Mouse (Mus musculus) left cerebral cortex, adult 11 months (tissue): Measurements from ENCODE around the gene Dap.

Experiments
- DNase-seq: peaks from one replicate; pipeline ENCODE4 v3.0.0; 2022; ENCODE audit warnings: low spot score

Dap gene

GRCm38 (mm10) chr15:31264827-31265226, 40.7 kb downstream of the Dap start:
- peak; percentile 76 for DNase-seq

- no peak for DNase-seq
These were observed 41.3 kb downstream of the Dap start for GRCm38 (mm10) chr15:31265404-31265803.

- no peak for DNase-seq
These were observed 41.7 kb downstream of the Dap start for GRCm38 (mm10) chr15:31265845-31266244.

- no peak for DNase-seq
These were observed 44.0 kb downstream of the Dap start for GRCm38 (mm10) chr15:31268148-31268547.

GRCm38 (mm10) chr15:31269558-31269957, 45.4 kb downstream of the Dap start:
- DNase-seq = no peak

- no peak for DNase-seq
These were observed 48.6 kb downstream of the Dap start for GRCm38 (mm10) chr15:31272695-31273094.

GRCm38 (mm10) chr15:31273509-31273908, 49.4 kb downstream of the Dap start:
- DNase-seq = no peak

- no peak for DNase-seq
These were observed 54.0 kb downstream of the Dap start for GRCm38 (mm10) chr15:31278090-31278489.

GRCm38 (mm10) chr15:31279120-31279519, 55.0 kb downstream of the Dap start:
- DNase-seq = no peak

- DNase-seq = no peak
These were observed 55.5 kb downstream of the Dap start for GRCm38 (mm10) chr15:31279577-31280004.

- no peak for DNase-seq
These were observed 55.9 kb downstream of the Dap start for GRCm38 (mm10) chr15:31280059-31280458.

GRCm38 (mm10) chr15:31280683-31281082, 56.6 kb downstream of the Dap start:
- no peak for DNase-seq

- no peak for DNase-seq
These were observed 57.7 kb downstream of the Dap start for GRCm38 (mm10) chr15:31281830-31282229.

GRCm38 (mm10) chr15:31282353-31282752, 58.2 kb downstream of the Dap start:
- DNase-seq = no peak

- DNase-seq = no peak
These were observed 60.0 kb downstream of the Dap start for GRCm38 (mm10) chr15:31284142-31284541.

- no peak for DNase-seq
These were observed 61.0 kb downstream of the Dap start for GRCm38 (mm10) chr15:31284922-31285631.

- DNase-seq = no peak
These were observed 61.6 kb downstream of the Dap start for GRCm38 (mm10) chr15:31285695-31286094.

GRCm38 (mm10) chr15:31292627-31293026, 68.5 kb downstream of the Dap start:
- no peak for DNase-seq

GRCm38 (mm10) chr15:31294311-31294710, 70.2 kb downstream of the Dap start:
- DNase-seq = no peak

GRCm38 (mm10) chr15:31296882-31297776, 73.0 kb downstream of the Dap start:
- DNase-seq = no peak

- DNase-seq = no peak
These were observed 73.6 kb downstream of the Dap start for GRCm38 (mm10) chr15:31297777-31298137.

- no peak for DNase-seq
These were observed 75.3 kb downstream of the Dap start for GRCm38 (mm10) chr15:31299258-31299917.
